Mouse (Mus musculus) NIH3T3 (cell line): ENCODE measurements around the gene Tmem165.

Experiments used
- DNase-seq: peaks from one replicate; pipeline ENCODE4 v3.0.0-alpha.2; 2012; ENCODE audit warnings: low read depth

Tmem165 gene

DNA sequence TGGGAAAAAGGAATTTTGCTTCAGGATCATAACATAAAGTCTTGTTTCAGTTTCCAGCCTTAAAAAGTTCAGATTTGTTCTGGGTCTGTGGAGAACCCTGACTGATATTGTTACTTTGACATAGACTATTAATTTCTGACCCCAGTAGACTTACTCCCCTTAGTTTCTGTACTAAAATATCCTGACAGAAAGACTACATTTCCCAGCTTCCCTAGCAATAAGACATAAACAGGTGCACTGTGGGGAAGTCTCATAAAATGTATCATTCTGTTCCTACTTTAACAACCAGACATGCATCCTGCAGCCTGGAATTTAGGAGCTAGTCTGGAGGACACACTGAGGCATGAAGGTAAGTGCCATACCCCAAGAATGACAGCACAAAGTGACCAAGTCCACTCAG, 12.6 kb upstream of the Tmem165 start:
- no peak for DNase-seq

DNA sequence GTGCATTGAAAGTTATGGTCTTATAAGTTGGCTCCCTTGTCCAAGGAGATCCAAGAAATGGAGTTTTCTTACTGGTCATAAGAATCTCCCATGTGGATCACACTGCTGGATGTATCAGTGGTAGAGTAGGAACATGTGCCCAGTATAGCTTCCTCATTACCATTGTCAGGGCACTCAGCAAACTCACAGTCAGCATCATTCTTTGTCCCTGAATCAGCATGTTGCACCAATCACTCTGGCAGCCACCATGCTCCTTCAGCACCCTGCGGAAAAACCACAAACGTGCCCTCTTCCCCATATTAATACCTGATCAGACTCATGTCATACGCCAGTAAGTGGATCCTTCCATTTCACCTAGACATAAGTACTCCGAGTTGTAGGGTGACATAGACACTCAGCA, 8.6 kb upstream of the Tmem165 start:
- DNase-seq: peak; percentile 19

DNA sequence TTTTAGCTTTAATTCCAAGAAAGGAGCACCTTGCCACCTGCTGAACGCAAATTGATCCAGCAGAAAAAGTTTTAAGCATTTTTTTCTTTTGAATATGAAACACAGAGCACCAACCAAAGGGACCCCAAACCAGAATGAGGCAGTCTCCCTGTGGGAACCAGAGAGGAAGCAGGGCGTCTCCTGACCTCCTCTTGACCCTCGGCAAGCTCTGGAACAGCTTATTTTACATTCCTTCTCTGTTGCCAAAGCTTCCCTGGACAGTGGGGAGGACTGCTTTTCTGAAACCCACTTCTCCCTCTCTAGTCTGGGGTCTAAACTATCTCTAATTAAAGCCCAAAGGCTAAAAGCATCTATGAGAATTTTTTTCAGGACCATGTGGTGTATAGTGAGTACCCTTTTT, 7.3 kb upstream of the Tmem165 start:
- no peak for DNase-seq

DNA sequence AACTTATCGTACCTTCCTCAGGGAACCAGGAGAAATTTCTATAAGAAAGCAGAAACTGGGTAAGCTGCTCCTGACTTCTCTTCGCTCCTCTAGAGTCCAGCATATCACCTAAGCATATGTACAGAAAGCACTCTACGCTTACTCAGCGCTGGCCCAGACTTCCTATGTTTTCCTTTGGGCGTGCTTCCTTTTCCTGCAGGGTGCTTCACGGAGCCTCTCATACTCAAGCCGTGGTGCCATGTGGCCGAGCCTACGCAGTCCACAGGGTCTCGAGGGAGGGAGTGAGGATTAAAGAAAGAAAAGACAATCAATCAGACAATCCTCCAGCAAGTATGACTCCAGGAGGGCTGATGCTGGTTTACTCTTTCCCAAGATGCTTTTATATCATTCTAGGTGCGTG, 6.8 kb upstream of the Tmem165 start:
- DNase-seq: no peak

DNA sequence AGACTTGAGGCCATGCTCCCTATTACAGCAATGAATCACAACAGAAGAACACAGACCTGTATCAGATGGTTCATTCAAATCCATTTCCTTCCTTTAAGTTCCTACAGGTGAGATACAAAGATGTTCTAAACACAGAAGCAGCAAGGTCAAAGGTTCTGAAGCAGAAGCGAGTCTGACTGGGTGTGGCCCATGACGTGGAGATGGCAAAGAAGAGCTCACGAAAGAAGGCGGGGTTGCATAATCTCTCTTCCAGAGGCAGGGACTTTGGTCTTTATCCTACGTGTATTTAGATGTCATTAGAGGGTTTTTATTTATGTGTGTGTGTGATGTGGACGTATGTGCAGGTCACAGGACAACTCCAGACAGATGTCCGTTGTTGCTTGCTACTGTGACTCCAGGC, 6.0 kb upstream of the Tmem165 start:
- no peak for DNase-seq

DNA sequence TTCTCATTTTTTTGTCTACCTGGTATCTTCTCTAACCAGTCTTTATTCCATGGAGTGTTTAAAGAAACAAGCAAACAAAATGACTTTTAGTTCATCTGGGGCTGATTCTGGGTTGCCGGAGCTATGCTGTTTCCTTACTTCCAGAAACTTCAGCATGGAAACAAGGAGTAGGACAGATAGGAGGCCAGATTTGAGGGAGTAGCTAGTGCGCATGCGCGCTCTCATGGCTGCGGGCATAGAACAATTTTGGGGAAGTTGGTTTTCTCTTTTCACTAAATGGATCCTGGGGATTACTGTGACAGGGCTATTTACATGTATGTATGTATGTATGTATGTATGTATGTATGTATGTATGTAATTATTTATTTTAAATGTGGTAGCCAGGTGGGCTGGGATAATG, 4.5 kb upstream of the Tmem165 start:
- DNase-seq: no peak

DNA sequence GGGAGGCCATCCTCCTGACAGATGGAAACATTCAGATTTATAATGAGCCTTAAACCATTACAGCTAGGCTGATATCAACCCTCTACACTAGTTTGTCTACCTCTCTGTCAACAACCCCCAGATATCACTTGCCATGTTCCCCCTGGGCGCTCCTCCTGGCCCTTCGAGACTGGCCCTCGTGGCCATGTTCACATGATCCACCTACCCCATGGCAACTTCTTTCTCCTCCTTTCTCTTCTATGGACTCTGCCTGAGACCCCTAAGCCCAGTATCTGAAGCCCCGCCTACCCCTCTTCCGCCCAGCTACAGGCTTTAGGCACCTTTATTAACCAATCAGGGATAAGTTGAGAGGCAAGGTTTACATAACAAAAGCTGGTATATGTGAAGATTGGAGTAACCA, 3.9 kb upstream of the Tmem165 start:
- no peak for DNase-seq

DNA sequence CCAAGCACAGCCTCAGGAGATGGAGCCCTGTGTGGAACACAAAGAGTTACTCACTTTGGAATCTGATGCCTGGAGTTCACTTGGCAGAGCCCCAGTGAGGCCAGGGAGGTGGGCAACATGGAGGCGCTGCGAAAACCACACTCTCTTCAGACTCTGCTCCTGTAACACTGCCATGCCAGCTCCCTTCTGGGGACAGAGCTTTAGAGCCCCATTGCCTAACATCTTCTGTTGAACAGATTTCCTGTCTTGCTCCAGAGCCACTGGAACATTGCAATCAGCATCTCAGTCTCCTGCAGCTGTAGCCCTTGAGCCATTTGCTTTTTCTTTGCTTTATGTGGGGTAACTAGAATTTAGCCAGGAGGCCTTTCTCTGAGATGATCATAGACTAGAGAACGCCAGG, 1.4 kb upstream of the Tmem165 start:
- peak; percentile 30 for DNase-seq

DNA sequence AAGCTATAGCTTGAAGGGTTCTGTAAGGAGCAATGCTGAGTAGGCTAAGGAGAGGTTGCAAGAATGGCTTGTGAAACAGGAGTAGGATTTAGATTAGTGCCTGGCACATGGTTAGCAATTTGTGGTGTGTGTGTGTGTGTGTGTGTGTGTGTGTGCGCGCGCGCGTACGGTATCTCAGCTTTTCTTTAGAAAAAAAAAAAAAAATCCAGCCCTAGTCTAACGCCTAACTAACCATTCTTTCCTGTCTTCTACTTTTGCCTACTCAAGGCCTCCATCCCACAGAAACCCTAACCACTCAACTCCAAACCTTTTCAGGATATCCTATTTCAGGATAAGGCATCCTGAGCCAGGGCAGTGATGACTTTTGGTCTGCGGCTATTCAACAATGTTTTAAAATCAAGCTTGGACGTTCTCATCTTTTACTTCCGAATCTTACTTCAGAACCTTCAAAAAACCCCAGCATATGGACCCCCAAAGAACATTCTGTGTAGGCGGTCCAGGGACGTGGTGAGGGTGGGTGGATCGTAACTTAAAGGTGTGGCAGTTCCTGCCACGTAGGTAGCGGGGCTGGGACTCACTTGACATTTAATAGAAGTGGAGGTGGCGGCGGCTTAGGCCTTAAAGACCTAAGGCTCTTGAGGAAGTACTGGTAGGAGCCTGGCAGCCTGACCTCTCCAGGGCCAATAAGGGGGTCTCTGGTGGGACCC, 484 bp upstream of the Tmem165 start:
- no peak for DNase-seq

DNA sequence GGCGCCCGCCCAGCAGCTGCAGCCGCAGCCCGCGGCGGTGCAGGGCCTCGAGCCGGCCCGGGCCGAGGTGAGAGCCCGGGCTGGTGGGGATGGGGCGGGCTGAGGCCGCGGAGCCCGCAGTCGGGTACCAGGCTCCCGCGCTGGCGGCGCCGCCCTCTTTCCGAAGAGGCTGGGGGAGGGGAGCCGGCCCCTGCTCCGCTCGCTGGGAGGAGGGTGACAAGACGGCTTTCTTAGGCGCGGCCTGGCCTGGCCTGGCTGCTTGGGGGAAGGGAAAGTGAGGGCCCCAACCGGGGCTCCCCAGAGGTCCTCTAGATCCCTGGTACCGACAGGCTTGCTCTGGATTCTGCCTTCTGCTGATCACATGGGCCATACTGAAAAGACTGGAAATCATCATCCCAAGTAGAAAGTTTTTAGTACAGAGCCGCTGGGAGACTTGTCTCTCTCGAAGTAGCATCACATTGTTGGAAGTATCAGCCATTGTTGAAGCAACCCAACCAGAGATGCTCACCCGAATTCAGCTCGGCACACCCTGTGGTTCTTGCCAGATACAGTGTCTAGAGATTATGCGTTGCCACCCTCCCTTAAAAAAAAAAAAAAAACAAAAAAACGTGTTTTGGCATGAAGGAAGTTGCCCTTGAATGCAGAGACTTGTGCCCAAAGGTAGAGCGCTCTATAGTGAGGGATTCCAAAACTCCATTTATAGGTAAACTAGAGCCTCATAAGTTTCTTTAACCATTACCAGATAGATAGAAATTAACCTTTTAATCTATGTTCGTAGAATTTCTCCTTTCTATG, 803 bp downstream of the Tmem165 start:
- DNase-seq: peak; percentile 80

DNA sequence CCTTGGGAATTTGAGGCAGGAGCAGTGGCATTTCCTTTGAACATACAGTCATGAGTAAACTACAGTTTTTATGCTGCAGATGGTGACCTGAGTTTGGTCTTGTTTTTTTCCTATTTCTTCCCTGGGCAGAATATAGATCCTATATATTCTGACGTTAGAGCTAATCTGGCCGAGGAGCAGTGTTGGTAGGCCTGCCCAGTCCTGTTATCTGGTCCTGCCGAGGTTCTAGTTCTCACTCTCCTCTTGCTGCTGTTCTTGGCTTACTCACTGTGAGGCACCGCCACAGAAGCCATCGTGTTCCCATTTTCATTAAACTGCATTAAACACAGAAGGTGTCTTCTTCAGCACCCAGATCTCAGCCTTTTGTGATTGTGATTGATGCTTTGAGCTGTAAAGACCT, 4.2 kb downstream of the Tmem165 start:
- DNase-seq: no peak

DNA sequence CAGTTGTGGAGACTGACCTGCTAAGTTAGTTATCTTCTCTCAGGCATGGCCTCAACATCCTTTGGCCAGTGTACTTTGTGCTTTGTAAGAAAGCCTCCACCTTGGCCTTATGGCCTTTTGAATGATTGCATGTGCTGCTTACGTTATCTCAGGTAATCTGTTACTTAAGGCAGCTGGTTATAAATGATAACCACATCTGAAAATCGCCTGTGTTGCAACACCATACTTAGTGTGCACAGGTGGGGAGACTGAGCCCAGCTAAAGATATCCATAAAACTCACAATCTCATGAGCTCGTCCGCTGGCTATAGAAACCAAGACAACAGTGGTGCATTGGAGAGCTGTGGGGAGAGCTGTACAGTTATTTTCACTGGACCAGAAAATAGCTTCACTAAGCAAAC, 6.9 kb downstream of the Tmem165 start:
- no peak for DNase-seq

DNA sequence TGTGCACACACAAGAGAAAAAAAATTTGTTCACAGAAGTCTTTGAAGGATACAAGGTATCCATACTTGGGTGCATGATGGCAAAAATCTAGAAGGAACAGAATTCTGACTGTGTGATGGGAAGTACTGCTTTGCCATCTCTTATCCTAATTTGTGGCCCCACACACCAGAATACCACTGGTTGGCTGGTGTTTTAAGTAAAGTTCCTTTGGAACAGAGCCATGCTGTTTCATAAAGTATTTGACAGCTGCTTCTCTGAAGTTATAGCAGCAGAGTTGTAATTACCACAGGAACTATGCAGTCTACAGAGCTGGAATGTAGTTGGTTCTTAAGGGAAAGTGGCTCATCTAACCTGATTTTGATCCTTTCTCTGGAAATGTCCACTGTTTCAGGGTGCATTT, 9.4 kb downstream of the Tmem165 start:
- no peak for DNase-seq

DNA sequence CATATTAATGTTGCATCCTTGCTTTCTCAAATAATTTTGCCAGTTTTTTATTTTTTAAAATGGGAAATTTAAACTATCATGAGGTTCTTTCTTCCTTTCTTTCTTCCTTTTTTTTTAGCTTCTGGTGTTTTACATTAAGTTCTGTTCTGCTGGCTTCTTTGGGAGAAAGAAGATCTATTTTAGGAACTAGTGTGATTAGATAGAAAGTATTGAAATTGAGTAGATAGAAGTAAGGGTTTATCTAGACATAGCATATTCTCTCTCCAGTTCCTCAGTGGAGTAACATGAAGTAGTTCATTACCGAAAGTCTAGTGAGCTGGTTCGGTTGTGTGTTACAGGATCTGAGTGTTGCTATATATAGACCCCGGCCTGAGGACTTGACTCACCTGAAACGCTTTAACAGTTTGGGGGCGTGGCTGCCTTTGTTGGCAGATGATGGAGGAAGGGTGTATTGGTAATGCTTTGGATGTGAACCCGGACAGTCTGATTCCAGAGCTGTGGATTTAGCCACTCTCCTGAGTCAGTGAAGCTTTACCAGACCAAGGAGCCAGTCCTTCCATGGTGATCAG, 10.8 kb downstream of the Tmem165 start:
- peak; percentile 9 for DNase-seq

DNA sequence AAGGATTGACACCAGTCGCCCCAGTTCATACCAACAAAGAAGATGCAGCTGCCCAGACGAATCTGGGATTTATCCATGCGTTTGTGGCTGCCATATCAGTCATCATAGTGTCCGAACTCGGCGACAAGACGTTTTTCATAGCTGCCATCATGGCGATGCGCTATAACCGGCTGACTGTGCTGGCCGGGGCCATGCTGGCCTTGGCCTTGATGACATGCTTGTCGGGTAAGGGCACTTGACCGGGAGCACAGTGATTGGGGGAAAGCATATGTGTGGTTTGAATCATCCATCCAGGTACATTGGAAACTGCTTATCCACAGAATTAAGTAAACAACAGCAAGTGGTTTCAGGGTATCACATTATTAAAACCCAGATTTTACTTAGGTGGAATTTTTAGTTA, 15.7 kb downstream of the Tmem165 start:
- no peak for DNase-seq

DNA sequence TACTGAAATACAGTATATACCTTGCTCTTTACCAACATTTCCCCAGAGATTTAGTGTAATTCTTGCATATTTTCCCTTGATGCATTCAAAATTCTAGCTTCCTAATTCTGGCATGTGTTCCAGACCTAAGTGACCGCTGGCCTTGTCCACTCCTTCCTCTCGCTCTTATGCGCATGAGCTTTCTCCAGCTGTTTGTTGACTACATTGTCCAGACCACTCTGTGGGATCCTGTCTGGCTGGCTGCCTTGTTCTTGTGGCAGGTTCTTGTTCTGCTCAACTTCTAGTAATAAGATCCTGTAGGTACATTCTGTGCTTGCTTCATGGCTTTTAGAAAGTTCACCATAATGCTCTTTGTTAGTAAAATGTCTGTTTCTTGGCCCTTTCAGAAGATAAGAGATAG, 19.5 kb downstream of the Tmem165 start:
- no peak for DNase-seq

DNA sequence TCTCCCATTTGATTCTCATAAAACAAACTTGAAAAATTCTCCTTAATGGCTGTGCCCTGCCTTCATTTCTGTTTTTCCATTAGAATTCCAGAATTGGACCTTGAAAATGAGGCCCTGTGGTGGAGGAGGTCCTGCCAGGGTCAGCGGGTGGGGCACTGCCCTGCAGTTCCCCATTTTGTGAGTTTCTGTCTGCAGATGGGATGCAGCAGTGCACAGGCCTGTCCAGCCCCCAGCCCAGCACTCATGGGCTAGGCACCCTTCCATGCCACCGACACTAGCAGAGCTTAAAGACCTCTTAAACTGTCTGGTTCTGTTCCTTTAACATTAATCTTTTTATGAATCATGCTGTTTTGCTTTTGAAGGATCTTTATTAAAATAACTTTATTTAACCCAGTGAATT, 22.2 kb downstream of the Tmem165 start:
- no peak for DNase-seq

DNA sequence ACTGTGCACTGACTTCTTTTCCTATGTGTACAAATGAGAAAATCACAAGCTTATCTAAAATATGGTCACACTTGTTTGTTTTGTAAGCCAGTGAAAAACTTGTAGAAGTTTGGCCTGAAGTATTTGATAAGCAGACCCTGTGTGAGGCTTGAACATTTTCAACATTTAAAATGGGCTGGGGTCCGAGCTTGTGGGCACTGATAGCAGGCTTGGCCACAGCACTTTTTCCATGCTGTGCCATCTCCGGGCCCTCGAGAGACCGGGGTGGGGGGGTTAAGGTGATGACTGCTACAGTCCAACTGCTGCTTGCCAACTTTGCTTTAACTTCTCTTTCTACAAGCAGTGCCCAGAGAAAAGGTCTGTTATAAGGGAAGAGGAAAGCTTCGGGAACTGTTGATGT, 24.4 kb downstream of the Tmem165 start:
- DNase-seq: no peak

DNA sequence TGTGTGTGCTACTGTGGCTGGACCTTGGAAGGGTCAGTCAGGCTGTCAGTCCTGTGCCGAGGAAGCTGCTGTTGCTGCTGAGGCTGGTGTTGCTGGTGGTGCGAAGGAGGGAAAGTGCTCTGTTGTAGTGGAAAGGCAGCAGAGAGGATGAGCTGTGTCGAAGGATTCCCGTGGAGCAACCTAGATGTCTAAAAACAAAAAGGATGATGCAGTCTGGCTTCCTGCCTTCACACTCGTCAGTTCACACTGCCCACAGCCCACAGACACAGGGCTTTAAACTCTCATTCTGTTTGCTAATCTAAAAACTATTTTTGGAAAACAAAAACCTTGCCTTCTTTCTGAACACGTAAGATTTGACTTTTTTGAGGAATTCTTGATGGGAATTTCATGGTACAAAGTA, 33.0 kb downstream of the Tmem165 start:
- no peak for DNase-seq

DNA sequence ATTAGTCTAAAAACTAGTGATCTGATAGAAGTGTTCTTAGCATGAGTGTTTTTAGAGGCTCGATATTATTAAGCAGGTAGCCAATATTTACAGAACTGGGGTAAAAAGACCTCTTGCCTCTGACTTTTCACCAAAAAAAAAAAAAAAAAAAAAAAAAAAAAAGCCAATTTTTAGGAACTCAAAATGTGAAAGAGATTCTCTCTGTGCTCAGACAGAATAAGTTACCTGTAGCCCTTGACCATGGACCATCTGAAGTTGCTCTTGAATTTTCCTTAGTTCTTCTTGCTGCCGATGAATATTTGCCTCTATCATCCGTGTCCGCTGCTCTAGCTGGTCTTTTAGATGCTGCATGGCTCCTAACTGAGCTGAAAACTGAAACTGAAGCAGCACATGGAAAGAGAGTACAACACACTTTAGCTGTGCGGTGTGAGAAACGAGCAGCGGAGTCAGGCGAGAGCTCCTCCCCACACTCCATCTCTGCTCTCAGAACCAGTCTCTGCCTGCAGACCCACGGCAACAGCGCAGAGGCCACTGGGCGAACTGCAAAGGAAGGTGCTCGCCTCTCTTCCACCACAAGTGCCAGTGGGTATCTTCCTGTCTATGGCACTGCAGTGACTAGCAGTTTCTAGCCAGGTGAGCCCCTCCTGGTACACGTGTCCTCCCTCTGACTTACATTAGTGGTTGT, 47.6 kb downstream of the Tmem165 start:
- no peak for DNase-seq

DNA sequence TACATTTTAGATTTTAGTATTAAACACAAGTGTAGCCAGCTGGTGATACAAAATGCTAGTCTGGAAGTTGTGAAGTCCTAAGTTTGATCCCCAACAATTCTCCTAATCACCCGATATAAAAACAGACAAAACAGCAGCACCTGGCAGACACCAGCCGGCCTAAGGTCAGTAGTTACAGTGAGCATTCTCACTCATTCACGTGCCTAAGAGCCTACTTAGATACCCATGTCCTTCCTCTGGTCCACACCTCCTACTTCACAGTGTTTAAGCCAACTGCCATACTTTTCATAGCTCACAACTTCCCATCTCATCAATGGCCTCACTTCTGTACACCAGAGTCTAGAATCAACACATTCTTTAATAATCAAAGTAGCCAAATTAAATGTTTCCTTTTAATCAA, 59.6 kb downstream of the Tmem165 start:
- no peak for DNase-seq

DNA sequence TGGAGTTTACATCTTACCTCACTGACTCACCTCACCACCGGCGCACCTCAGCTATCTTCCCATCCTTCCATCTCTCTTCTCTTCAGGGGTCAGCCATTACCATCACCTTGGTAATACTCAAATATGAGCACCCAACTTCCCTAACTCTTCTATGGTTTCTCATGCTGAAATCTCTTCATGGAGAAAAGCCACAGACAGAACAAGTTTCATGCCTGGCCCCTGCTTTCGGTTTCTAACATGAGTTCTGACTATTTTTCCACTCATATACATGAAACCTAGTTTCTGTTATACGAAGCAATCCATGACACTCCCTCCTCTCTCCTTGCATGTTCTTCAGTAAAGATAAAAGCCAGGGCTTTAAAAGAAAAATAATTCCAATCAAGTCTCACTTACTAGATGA, 60.2 kb downstream of the Tmem165 start:
- DNase-seq: no peak

DNA sequence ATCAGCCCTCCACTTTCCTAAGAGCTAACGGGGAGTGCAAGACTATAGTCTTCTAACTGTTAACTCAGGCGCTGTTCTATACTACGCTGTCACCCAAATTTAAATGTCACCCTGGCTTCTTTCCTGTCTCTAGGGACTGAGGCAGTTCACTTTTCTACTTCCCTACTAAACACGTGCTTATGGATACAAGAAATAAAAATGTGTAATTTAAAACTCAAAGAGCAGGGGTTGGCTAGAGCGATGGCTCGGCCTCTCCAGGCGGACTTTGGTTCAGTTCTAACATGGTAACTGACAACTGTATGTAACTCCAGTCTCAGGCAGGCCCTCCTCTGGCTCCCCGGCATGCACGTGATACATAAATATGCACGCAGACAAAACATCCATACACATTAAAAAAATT, 60.8 kb downstream of the Tmem165 start:
- DNase-seq: no peak
